Mouse (Mus musculus) heart, postnatal 0 days (tissue): ENCODE results near the gene Xylt1.

Experiments used
- CTCF ChIP-seq: IDR thresholded peaks from 2 replicates; pipeline ENCODE4 v1.5.1; 2016; ENCODE audit warnings: antibody characterized with exemption, control low read depth, low read depth
- EP300 ChIP-seq: IDR thresholded peaks from 2 replicates; pipeline ENCODE4 v1.6.1; 2016; ENCODE audit warnings: antibody characterized with exemption, low read depth

DNA sequence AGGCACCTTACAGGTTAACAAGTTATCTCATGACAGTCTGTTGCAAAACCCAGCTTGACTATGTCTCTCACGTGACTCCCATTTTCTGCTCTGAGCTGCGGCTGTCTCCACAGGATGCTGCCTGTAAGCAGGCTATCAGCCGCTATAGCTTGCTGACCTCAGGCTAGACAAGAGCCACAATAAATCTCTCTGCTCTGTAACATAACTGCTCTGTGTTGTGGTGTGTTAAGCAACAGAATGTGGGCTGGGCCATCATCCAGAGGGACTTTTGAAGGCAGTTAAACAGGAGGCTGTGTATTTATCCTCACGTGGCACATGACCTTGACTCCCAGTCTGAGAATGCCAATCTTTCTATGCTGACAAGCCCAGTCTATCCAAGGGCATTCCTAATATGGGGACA is 136.1 kb downstream of the Xylt1 start:
- no peak for TF ChIP-seq CTCF
- no peak for TF ChIP-seq EP300
